Mouse (Mus musculus) yolk sac, embryonic 10.5 days (tissue): ENCODE data around the gene Krba1.

Experiments used
- DNase-seq: peaks from one replicate; pipeline ENCODE4 v3.0.0-alpha.2; 2017; ENCODE audit warnings: low spot score

Gene Krba1

DNA sequence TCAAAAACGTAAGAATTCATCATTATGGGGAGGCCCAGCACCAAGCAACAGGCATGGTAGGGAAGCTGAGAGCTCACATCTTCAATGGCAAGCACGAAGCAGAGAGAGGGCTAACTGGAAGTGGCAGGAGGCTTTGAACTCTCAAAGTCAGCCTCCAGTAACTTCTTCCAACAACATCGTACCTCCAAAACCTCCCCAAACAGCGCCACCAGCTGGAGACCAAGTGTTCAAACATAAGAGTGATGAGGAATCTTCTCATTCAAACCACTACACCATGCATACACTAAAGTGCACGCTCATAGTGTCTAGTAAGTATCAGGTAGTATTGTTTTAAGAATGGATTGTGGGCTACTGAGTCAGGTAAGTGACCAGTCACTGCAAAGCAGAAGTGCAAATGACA, 28.7 kb downstream of the Krba1 start:
- no peak for DNase-seq

DNA sequence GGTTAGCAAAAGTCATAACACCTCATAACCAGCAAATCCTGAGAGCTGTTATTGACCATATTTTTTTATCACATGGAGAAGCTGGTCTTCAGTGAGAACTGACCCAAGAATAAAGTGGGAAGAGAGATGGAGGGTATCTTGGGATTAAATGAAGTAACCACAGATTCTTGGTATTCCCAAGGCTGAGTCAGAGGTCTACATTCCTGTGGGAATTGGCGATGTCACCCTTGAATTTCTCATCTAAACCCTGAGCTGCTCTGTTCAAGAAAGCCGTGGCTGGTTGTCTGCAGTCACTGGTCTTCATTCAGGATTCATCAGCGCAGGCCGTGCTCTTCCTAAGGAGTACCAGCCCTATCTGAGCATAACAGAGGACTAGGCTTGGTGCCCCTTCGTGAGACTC, 31.6 kb downstream of the Krba1 start:
- DNase-seq: no peak

DNA sequence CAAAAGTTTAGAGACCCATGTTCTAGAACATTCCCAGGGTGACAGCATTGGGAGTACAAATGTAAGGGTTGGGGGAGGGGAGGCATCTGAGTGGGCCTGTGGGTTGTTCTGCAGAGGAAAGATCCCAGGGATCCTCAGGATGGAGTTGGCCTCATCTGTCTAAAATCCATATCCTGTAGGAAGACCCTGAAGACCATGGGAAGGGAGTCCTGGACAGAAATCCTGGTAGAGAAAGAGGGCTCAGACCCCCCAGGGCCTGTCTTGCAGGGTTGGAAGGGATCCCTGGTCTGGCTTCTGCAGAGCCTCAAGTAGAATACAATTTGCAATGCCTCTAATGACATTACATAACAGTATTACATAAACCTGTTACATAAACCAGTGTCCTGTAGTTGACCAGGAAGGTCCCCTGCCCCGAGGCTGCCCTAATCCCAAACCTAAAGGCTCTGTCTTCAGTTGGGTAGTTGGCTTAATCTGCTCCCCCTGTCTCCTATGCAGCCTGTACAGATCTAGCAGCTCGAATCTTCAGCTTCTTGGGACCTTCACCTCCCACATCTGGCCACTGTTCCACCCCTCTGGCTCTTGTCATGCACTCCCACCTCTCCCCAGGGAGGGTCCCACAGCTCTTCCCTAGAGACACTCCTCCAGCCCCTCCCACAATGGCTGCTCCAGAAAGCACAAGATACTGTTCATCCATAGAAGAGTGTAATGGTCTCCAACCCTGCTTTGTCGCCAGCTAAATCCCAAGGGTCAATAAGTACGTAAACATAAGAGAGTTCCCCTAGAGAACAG, 33.6 kb downstream of the Krba1 start:
- no peak for DNase-seq

DNA sequence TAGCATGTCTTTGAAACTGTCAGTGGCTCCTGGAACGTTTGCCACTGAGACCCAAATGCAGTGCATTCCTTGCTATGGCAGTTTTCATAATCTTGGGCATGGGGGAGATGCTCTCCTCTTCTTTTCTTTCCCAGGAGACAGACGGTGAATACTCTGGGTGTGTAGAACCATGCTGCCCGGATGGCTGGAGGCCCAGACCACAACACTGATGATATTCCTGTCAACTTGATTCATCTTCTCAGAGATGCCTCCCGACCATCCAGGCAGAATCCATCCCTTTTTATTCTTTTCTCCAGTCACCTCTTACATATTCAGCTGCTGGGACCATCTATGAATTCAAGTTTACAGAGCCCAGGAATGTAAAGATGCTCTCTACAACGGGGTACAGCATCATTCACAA, 35.4 kb downstream of the Krba1 start:
- DNase-seq: no peak

DNA sequence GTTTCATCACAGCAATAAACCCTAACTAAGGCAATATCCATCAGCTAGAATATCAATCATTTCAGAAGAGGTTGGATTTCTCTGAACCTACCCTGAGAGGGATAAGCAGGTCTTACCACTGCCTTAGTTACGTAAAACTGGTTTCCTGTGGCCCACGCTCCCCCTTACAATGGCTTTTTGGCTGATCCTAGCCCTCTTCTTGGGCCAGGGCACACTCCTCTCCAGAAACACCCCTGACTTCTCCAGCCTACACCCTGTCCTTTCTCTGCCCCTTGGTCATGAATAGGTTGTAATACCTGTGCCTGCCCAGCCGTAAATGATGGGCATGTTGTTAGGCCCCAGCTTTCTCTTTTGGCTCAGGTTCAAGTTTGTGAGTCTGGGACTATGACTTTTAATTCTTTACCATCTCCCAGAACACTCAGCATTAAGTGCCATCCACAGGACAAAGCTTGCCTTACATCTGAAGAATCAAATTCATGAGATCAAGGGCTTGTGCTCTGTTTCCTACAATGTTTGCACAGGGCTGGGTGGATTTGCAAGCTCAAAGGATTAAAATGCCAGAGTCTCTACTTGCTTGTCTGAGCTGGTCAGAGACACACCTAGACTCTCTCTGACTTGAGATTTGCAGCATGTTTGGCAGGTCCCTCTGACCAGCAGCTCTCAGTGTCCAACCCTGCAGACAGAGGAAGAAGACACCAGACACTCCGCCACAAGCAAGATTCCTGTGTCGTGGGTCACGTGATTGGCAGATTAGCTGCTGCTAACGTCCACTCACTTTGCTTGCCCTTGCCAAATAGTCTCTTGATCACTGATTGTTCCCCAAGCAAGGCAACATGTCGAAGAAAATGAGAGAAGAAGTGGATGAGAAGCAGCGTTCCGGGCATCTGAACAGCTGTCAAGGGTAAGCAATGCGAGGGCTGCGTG, 37.8 kb downstream of the Krba1 start:
- DNase-seq: no peak

DNA sequence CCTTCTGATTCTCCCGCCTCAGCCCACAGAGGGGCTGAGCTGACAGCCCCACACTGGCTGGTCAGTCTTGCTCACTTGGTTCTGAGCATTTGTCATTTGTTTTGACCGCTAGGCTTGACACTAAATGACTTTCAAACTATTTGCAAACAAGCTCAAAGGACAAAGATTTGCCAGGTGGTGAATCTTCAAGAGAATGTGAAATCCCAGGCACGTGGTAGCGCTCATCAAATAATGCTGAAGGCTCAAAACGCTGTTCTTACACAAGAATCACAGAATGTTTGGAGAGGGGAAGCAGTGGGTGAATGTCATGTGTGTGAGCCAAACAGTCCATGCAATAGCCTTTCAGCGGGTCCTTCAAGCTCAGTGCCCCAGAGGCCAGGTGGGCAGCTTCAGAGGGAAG, 39.3 kb downstream of the Krba1 start:
- DNase-seq: peak; percentile 20

DNA sequence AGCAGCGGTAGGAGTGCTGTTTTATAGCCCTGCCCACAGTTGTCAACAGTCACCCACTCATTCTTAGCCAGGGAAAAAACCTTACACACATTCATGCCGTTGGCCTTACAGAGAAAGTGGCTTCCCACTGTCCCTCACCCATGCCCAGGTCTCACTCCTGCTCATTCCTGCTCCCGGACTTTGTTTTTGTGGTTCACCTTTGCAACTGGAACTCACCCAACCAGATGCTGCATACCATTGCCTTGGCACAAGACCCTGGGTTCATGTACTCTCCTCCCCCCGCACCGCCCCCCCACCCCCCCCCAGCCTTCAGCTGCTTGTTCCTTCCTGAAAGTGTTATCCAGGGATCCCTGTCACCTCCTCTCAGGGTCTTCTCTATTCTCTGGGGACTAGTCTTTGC, 39.7 kb downstream of the Krba1 start:
- no peak for DNase-seq

DNA sequence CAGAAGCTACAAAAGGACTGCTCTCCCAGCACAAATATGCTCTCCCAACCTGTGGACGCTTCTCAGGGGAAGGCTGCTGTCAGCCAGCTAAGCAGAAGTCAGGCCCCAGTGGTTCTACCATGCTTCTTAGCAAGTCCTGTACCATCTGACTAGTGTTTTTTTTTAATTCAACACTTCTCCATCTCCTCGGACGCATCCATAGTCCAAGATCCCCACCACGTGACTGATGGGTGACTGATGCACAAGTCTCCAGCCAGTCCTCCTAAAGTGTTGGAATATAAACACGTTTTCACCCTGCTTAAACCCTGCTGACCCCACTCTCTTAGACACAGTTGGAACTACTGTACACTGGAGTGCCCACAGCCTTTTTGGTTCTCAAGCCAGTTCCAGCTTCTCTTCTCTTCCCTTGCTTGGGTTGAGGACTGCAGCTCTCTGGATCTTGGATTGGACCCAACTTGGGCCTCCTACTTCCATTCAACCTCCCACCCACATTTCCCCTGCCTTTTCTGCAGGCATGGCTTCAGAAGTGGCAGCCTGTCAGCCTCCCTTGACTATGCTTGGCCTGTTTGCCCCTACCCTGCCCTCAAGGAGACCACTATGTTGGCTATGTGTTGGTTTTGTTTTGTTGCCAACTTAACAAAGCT, 40.4 kb downstream of the Krba1 start:
- no peak for DNase-seq

DNA sequence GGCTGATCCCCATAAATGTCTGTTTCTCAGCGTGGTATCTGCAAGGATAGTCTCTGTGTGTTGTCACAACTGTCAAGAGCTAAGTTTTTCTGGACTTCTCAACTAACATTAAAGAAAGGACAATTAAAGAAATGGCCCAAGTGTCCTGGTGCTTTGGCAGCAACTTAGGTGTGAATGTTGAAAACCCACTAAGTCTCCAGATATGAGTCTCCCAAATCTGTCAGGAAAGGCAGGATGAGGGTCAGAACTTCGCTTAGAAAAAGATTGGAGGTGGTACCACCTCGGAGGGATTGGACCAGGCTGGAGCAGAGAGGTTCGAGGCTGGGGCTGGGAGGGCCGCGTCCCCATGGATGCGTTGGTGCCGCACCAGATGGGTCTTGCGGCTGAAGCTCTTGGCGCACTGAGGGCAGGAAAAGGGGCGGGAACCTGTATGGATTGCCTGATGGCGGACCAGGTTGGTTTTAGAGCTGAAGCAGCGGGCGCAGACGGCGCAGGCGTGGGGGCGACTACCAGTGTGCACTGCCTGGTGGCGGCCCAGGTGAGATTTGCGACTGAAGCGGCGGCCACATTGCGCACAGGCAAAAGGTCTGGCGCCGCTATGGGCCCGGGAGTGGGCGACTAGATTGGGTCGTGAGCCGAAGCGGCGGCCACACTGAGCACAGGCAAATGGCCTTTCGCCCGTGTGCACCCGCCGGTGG, 42.4 kb downstream of the Krba1 start:
- no peak for DNase-seq

DNA sequence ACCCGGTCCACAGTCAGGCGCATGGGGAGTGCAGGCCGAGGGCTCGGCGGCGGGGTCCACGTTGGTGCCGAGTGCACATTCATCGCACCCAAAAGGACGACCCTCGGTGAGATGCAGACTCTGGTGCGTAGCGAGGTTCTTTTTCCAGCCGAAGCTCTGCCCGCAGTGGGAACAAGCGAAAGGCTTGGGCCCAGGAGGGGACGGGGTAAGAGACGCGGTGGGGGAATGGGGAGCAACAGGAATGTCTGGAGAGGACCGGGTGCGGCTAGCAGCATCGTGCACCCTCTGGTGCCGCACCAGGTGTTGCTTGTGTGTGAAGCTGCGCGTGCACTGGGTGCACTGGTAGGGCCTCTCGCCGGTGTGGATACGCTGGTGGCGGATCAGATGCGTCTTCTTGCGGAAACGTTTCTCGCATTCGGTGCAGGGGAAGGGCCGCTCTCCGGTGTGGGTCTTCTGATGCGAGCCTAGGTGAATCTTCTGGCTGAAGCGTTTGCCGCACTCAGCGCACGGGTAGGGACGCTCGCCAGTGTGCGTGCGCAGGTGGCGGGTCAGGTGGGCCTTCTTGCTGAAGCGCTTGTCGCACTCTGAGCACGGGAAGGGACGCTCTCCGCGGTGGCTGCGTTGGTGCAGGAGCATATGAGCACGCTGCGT, 43.2 kb downstream of the Krba1 start:
- no peak for DNase-seq

DNA sequence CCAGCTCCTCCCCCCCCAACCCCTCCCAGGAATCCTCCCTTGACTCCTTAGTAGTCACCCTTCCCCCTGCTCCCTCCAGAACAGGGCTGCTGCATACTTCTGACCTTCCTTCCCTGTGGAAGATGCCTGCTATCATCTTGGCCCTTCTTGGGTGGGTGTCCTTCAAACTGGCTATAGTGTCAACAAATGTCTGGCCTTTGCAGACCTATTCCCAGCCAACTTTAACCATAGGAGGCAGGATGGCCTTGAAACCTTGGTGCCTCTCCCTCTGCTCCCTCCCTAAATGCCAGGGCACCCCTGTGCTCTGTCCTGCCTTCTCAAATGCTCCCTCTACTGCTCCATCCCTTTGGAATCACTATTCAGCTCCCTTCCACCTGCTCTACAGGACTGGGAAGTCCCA, 44.3 kb downstream of the Krba1 start:
- DNase-seq: no peak

DNA sequence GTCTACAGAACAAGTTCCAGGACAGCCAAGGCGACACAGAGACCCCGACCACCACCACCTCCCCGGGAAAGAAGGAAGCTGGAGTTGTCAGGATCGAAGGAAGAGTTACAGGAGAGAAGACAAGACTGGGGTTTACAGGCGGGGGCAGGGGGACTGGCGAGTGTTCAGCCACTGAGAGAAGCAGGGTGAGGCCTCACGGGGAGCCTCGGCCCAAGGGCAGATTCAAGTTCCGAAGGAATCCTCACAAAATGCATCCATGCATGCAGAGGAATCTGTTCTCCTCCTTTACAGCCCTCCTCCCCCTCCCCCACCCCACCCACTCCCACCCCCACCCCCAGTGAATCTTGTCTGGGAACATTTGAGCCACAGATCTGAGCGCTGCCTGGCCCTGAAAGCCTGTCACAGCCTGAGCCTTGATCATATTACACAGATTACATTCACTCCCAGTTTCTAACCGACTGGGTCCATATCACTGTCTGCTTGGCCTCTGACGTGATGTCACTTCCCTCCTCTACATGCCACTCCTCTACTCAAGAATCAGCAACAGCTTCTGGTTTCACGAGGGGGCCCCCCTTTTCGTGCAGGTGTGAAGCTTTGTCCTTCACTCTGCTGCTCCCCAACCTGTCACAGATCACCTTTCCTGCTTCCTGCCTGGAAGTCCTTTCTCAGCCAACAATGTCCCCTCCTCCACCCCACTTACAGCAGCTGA, 45.1 kb downstream of the Krba1 start:
- no peak for DNase-seq

DNA sequence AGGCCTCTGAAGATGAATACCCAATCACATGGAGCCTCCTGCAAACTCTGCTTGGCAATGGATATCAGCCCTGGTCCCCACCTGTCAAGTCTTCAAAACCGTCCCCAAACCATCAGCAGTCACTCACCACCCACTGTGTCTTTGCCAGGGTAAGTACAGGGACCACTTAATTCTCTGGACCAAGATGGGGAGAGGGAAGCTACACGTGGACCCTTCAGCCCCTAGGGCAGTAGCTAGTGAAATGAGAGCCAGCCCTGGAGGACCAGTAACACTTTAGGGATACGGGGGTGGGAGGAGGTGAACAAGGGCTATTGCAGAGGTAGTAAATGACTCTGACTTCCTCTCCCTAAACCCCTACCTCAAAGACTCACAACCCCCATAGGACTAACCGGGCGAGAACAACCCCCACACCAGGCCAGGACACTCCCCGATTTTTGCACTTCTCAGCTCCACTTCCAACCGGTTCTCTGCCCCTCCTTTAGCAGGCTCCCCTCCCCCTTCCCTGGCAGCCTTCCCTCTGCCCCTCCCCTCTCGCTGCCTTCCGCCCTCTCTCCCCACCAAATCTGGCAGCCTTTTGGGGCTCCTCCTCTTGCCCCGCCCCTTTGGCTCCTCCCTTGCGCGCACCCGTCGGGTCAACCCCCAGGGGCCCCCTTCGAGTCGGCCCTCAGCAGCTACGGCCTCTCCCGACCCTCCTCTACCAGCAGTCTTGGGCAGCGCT, 48.4 kb downstream of the Krba1 start:
- no peak for DNase-seq

DNA sequence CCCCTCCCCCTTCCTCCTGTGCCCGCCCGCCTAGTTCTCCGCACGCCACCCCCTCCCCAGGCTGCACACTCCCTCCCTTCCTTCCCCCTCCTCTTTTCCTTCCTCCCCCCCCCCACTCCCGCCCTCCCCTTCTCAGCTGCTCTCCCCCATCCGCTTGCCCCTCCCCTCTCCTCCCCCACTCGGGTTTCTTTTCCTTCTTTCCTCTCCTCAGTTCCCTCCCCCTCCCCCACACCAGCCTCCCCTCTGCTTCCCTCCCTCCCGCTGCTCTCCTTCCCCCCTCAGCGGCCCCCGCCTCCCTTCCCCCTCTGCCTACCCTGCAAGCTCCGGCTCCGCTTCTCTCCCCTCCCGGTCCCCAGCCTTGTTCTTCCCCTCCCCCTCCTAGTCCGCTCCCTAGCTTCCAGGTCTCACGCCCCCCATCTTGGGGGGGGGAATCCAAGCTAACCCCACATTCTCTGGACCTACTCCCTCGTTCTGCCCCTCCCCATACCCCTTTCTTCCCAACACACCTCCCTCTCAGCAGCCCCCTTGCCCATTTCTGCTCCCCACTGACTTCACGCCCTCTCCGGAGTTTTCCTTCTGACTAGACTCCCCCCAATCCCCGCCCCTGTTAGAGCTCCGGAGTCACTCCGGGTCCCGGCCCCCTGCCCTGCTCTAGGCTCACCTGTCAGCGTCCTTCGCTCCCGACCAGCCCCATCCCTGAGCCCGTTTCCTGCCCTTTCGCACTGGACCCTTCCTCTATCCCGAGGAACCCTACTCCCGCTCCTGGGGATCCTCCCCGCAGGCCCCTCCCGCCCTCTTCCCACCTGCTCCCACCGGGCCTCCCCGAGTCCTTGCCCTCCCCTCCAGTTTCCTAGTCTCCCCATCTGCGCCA, 49.2 kb downstream of the Krba1 start:
- peak; percentile 94 for DNase-seq

DNA sequence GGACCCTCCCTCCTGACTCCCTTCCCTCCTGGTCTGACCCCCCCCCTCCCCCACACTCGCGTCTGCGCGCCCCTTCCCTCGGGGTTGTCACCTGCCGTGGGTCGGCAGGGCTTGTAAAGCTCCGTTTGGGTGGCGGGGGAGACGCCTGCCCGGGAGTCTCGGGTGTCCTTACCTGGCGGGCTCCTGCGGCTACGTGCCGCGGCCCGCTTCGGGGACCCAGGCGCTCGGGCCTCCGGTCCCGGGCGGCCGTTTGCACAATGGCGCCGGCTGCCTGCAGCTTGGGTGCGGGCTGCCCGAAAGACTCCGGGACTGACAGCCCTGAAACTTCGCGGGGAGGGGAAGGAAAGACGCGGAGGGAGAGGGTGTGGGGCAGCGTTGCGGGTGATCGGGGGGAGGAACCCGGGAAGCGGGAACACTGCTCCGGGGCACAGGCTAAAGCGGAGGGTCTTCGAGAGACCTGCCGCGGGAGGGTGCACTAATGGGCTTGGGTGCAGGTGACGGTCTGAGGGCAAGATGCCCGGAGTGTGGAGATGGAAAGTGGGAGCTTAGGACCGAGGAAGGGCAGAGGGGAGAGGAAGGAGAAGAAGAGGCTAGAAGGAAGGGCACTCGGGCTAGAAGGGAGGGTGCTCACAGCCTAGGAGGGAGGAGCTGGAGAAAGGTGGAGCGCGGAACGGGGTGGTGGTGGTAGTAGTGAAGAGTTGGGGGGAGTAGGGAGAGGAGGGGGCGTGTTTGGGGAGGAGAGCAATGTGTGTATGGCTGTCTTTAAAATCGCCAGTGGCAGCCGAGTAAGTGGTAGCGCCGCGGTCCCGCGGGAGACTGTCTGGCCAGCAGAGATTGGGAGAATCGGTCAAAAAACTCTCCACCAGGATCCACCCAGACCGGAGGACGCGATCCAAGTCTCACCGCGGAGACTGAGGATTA, 50.1 kb downstream of the Krba1 start, which contains the start of gene Zfp467:
TSS of gene Zfp467 (minus strand) at position 645 of the 921 bp plus-strand sequence.
- DNase-seq: peak; percentile 48

DNA sequence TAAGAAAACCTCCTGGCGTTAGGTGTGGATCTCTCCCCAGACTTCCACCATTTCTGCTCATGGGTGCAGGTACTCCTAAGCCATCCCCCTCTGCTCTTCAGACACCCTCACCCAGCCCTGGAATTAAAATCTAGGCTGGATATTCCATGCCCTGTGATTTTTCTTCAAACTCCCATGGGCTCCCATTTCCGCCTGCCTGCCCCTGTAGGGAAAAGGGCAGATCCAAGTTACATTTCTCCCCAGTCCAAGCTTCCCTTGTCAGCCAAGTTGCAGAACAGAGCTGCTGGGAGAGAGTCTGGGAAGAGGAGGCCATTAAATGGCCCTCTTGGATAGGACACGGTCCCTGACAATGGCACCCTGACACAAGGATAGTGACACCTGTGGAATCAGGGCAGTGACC, 50.9 kb downstream of the Krba1 start:
- no peak for DNase-seq

DNA sequence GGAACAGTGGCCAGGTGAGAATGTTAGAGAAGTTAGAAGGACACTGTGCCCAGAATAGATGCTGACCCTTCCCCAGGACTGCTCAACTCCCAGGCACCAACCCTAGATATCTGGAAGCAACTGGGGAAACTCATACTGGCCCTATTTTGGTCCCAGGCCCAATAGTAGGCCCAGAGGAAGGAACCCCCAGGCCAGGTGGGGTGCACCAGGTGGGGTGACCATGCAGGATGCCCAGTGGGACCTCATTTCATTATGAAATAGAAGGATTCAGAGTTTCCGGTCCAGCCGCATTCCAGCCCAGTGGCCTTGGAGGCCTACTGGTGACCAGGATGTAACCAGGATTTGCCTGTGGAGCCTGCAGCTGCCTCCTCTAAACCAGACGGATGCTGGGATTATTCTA, 51.5 kb downstream of the Krba1 start:
- no peak for DNase-seq

DNA sequence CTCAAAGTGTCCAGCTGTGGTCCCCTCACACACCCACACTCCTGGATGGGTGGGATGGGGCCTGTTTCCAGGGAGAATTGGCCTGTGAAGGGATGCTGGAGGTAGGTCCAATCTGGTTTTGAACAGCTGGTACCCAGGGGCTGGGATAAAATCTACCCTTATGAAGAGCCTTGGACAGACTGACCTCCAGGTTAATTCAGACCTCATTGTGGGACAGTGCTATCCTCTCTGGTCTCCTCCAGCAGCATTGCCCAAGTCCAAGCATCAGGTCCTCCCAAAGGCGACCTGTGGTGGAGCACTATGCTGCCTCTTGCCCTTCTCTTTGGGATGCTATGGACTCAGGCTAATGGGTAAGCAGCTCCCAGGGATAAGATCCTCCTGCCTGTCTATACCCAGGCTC, 52.5 kb downstream of the Krba1 start, which contains the start of gene Sspo:
TSS of gene Sspo (plus strand) at position 301 of the 400 bp plus-strand sequence.
- no peak for DNase-seq
